Mouse (Mus musculus) liver, adult 2 months (tissue): ENCODE measurements at regions not wholly inside any gene's neighbourhood (a gene's known extent, or its start where the extent isn't known, plus 50 kb on each side); places are given as distances from the start of the nearest gene placed in this dataset.
A peak's percentile ranks its signal among the peaks of the same experiment; 100 is the strongest.

Experiments
- DNase-seq: peaks from one replicate; pipeline ENCODE4 v3.0.0-alpha.2; 2011; ENCODE audit warnings: low read depth, low spot score; ENCODE audit errors: extremely low read depth
- H3K27ac ChIP-seq: fragments of 200-500 bp; replicated peaks from 2 replicates; pipeline ENCODE4 v1.5.1; 2012; ENCODE audit warnings: low read depth, mild to moderate bottlenecking, control low read depth, inconsistent platforms, low read length; ENCODE audit not compliant: insufficient read depth
- H3K27me3 ChIP-seq: fragments of 200-500 bp; 2 replicates; pipeline ENCODE4 v1.6.1; 2012; ENCODE audit warnings: mild to moderate bottlenecking, moderate library complexity, low read length, inconsistent platforms; ENCODE audit not compliant: control insufficient read depth, insufficient read depth
- H3K36me3 ChIP-seq: fragments of 200-500 bp; 2 replicates; pipeline ENCODE4 v1.6.1; 2012; ENCODE audit warnings: low read length, inconsistent platforms; ENCODE audit not compliant: control insufficient read depth, insufficient read depth
- H3K4me1 ChIP-seq: fragments of 200-500 bp; 2 replicates; pipeline ENCODE4 v1.6.1; 2011; ENCODE audit warnings: low read length; ENCODE audit not compliant: control insufficient read depth, insufficient read depth
- H3K4me3 ChIP-seq: fragments of 200-500 bp; 2 replicates; pipeline ENCODE4 v1.5.1; 2011; ENCODE audit warnings: low read depth, mild to moderate bottlenecking, control low read depth, low read length, moderate library complexity; ENCODE audit not compliant: insufficient read depth
- H3K79me2 ChIP-seq: fragments of 200-500 bp; 2 replicates; pipeline ENCODE4 v1.6.1; 2012; ENCODE audit warnings: inconsistent platforms, mild to moderate bottlenecking, low read length, moderate library complexity; ENCODE audit not compliant: control insufficient read depth, insufficient read depth
- H3K9ac ChIP-seq: fragments of 200-500 bp; 2 replicates; pipeline ENCODE4 v1.6.1; 2012; ENCODE audit warnings: low read depth, mild to moderate bottlenecking, control low read depth, inconsistent platforms, low read length
- CTCF ChIP-seq: fragments of 200-500 bp; IDR thresholded peaks from 2 replicates; pipeline ENCODE4 v1.5.1; 2011; ENCODE audit warnings: low read depth, low read length, control low read depth
- POLR2A ChIP-seq: fragments of 200-500 bp; IDR thresholded peaks from 2 replicates; pipeline ENCODE4 v1.6.1; 2011; ENCODE audit warnings: low read length, control low read depth; ENCODE audit not compliant: insufficient read depth; ENCODE audit errors: extremely low read depth
- WGBS: fragments of 180-500 bp; shearing (Covaris S2); methylation state at CpG from one replicate; pipeline ENCODE4 v1.1.7; 2018; 5-methylcytosine and 5-hydroxymethylcytosine counted together

GRCm38 (mm10) chr9:56552766-56553165 is 134.4 kb downstream of the Hmg20a start:
- H3K27me3 ChIP-seq = no peaks in the 10 kb centered on the region
- no peak overlapping the region for H3K9ac ChIP-seq
- WGBS = 8% methylated on average over 1 of the region's 1 CpGs
- no peaks in the 10 kb centered on the region for H3K4me1 ChIP-seq
- peak; percentile 86 for TF ChIP-seq CTCF
- no peak for TF ChIP-seq POLR2A
- H3K79me2 ChIP-seq = no peaks in the 10 kb centered on the region
- no peaks in the 10 kb centered on the region for H3K36me3 ChIP-seq
- H3K27ac ChIP-seq = peak overlapping the region; percentile 17; the same call in 1 of the 2 replicates
- peak; percentile 58 for DNase-seq
- no peak overlapping the region for H3K4me3 ChIP-seq

- H3K4me1 ChIP-seq = no peaks in the 10 kb centered on the region
- no peak for TF ChIP-seq POLR2A
- TF ChIP-seq CTCF = no peak
- WGBS = 57% methylated on average over 13 of the region's 13 CpGs
Measured at GRCm38 (mm10) chr9:56553626-56554025, 135.2 kb downstream of the Hmg20a start.

GRCm38 (mm10) chr9:56554096-56554495 is 135.7 kb downstream of the Hmg20a start:
- Histone ChIP-seq H3K4me3 (no peak overlapping the region), H3K27ac (no peak overlapping the region)
- TF ChIP-seq CTCF = no peak
- no peak for TF ChIP-seq POLR2A

More at GRCm38 (mm10) chr9:56553626-56554025, 135.2 kb downstream of the Hmg20a start:
- H3K79me2 ChIP-seq = no peaks in the 10 kb centered on the region
- no peak overlapping the region for H3K4me3 ChIP-seq
- no peak overlapping the region for H3K9ac ChIP-seq
- no peak overlapping the region for H3K27ac ChIP-seq
- peak; percentile 43 for DNase-seq
- no peaks in the 10 kb centered on the region for H3K27me3 ChIP-seq
- no peaks in the 10 kb centered on the region for H3K36me3 ChIP-seq

GRCm38 (mm10) chr9:56559618-56560144 is 141.3 kb downstream of the Hmg20a start:
- no peak overlapping the region for H3K27ac ChIP-seq
- no peaks in the 10 kb centered on the region for H3K27me3 ChIP-seq
- WGBS = 71% methylated on average over 2 of the region's 2 CpGs
- H3K79me2 ChIP-seq = no peaks in the 10 kb centered on the region
- no peak overlapping the region for H3K9ac ChIP-seq
- no peaks in the 10 kb centered on the region for H3K4me1 ChIP-seq
- H3K4me3 ChIP-seq = no peak overlapping the region
- H3K36me3 ChIP-seq = no peaks in the 10 kb centered on the region
- no peak for DNase-seq
- TF ChIP-seq POLR2A (no peak), CTCF (no peak)

More at GRCm38 (mm10) chr9:56554096-56554495, 135.7 kb downstream of the Hmg20a start:
- Histone ChIP-seq H3K79me2 (no peaks in the 10 kb centered on the region), H3K36me3 (no peaks in the 10 kb centered on the region), H3K27me3 (no peaks in the 10 kb centered on the region), H3K9ac (no peak overlapping the region), H3K4me1 (no peaks in the 10 kb centered on the region)
- 82% methylated on average over 6 of the region's 6 CpGs for WGBS
- DNase-seq = no peak

GRCm38 (mm10) chr9:56562440-56562839 is 144.0 kb downstream of the Hmg20a start:
- no peak for DNase-seq
- WGBS = 56% methylated on average over 7 of the region's 7 CpGs

GRCm38 (mm10) chr9:56564048-56564737 is 145.8 kb downstream of the Hmg20a start:
- Histone ChIP-seq H3K27ac (no peak overlapping the region), H3K4me3 (no peak overlapping the region), H3K36me3 (no peaks in the 10 kb centered on the region), H3K9ac (no peak overlapping the region), H3K79me2 (no peaks in the 10 kb centered on the region), H3K27me3 (no peaks in the 10 kb centered on the region), H3K4me1 (no peaks in the 10 kb centered on the region)
- DNase-seq = no peak
- 54% methylated on average over 11 of the region's 11 CpGs for WGBS
- TF ChIP-seq CTCF (no peak), POLR2A (no peak)

More at GRCm38 (mm10) chr9:56562440-56562839, 144.0 kb downstream of the Hmg20a start:
- TF ChIP-seq POLR2A = no peak
- TF ChIP-seq CTCF = no peak
- H3K4me1 ChIP-seq = no peaks in the 10 kb centered on the region
- H3K79me2 ChIP-seq = no peaks in the 10 kb centered on the region
- no peaks in the 10 kb centered on the region for H3K36me3 ChIP-seq
- no peak overlapping the region for H3K27ac ChIP-seq
- H3K4me3 ChIP-seq = no peak overlapping the region
- no peak overlapping the region for H3K9ac ChIP-seq
- H3K27me3 ChIP-seq = no peaks in the 10 kb centered on the region
